Mouse (Mus musculus) stomach, postnatal 0 days (tissue): ENCODE results near the gene Ubac1. TPM values are rescaled to one million over a fixed set of nuclear protein-coding genes. Genes with fewer than 3 reads are reported as not detected.

Experiments used
- ATAC-seq: fragments of 200-750 bp; cut with Nextera tagmentation; 2 replicates; pipeline ENCODE4 v1.8.0; 2017; ENCODE audit not compliant: low FRiP score, low TSS enrichment
- DNase-seq: peaks from one replicate; pipeline ENCODE4 v3.0.0-alpha.2; 2016; ENCODE audit warnings: low spot score
- H3K27ac ChIP-seq: fragments of 300-500 bp; sonication (generic); replicated peaks from 2 replicates; pipeline ENCODE4 v1.5.1; 2014; ENCODE audit warnings: mild to moderate bottlenecking, control low read depth
- H3K27me3 ChIP-seq: fragments of 300-500 bp; sonication (generic); 2 replicates; pipeline ENCODE4 v1.6.1; 2014; ENCODE audit warnings: low read length; ENCODE audit not compliant: control insufficient read depth, insufficient read depth
- H3K36me3 ChIP-seq: fragments of 300-500 bp; sonication (generic); 2 replicates; pipeline ENCODE4 v1.6.1; 2014; ENCODE audit warnings: low read length, mixed read lengths; ENCODE audit not compliant: control insufficient read depth, insufficient read depth
- H3K4me1 ChIP-seq: fragments of 300-500 bp; sonication (generic); replicated peaks from 2 replicates; pipeline ENCODE4 v1.6.1; 2014; ENCODE audit warnings: antibody characterized with exemption; ENCODE audit not compliant: control insufficient read depth, insufficient read depth
- H3K4me2 ChIP-seq: fragments of 300-500 bp; sonication (generic); replicated peaks from 2 replicates; pipeline ENCODE4 v1.6.1; 2014; ENCODE audit warnings: low read depth, mild to moderate bottlenecking, control low read depth, moderate library complexity
- H3K4me3 ChIP-seq: fragments of 300-500 bp; sonication (generic); 2 replicates; pipeline ENCODE4 v1.5.1; 2014; ENCODE audit warnings: low read depth, low read length, control low read depth
- H3K9ac ChIP-seq: fragments of 300-500 bp; sonication (generic); 2 replicates; pipeline ENCODE4 v1.6.1; 2014; ENCODE audit warnings: mild to moderate bottlenecking, low read length, control low read depth, mixed read lengths
- H3K9me3 ChIP-seq: fragments of 300-500 bp; sonication (generic); 2 replicates; pipeline ENCODE4 v1.6.1; 2016; ENCODE audit warnings: low read length; ENCODE audit not compliant: control insufficient read depth
- CTCF ChIP-seq: IDR thresholded peaks from 2 replicates; pipeline ENCODE4 v1.5.1; 2016; ENCODE audit warnings: antibody characterized with exemption, low read depth, mild to moderate bottlenecking, moderate library complexity
- EP300 ChIP-seq: optimal IDR thresholded peaks from 2 replicates; pipeline ENCODE3; 2016; ENCODE audit warnings: antibody characterized with exemption
- WGBS: fragments of 180-500 bp; shearing (Covaris S2); extraction: QIAGEN DNeasy Blood & Tissue Kit; methylation state at CpG from one replicate; pipeline ENCODE4 v1.1.7; 2014; 5-methylcytosine and 5-hydroxymethylcytosine counted together
- polyA plus RNA-seq: library from polyadenylated mRNA; unstranded; fragments of >200 nt; fragmentation: Nextera tagmentation; extraction: Ambion mirVana; gene quantifications from 2 replicates; pipeline ENCODE4 v1.2.1, GENCODE M21; 2015

Ubac1 gene
- polyA plus RNA-seq, 1 experiment from 2014 or later, result 49.1 TPM

GRCm38 (mm10) chr2:26001136-26001535, 20.4 kb downstream of the Ubac1 start:
- H3K36me3 ChIP-seq, result peaks cover 30% of the 10 kb centered on the region
- whole genome bisulfite sequencing, result 92% methylated on average over 5 of the region's 5 CpGs
- ATAC-seq, result no peak

GRCm38 (mm10) chr2:25997716-25998115, 23.8 kb downstream of the Ubac1 start:
- no peak for DNase-seq
- Histone ChIP-seq H3K9ac (no peak overlapping the region), H3K4me2 (no peak overlapping the region), H3K27ac (no peak overlapping the region), H3K9me3 (no peaks in the 10 kb centered on the region), H3K4me3 (no peak overlapping the region), H3K27me3 (no peaks in the 10 kb centered on the region), H3K36me3 (peaks cover 15% of the 10 kb centered on the region; the same call in 1 of the 2 replicates), H3K4me1 (no peaks in the 10 kb centered on the region)
- TF ChIP-seq EP300, result no peak
- TF ChIP-seq CTCF, result no peak
- WGBS, result 67% methylated on average over 3 of the region's 3 CpGs
- no peak for ATAC-seq

More at GRCm38 (mm10) chr2:26001136-26001535, 20.4 kb downstream of the Ubac1 start:
- Histone ChIP-seq H3K27ac (no peak overlapping the region), H3K4me1 (no peaks in the 10 kb centered on the region), H3K9ac (no peak overlapping the region), H3K4me2 (no peak overlapping the region), H3K9me3 (no peaks in the 10 kb centered on the region), H3K27me3 (no peaks in the 10 kb centered on the region), H3K4me3 (no peak overlapping the region)
- TF ChIP-seq CTCF (no peak), EP300 (no peak)
- no peak for DNase-seq

GRCm38 (mm10) chr2:25994791-25995190, 26.8 kb downstream of the Ubac1 start:
- Histone ChIP-seq H3K27ac (no peak overlapping the region), H3K9me3 (no peaks in the 10 kb centered on the region), H3K4me2 (no peak overlapping the region), H3K4me1 (no peaks in the 10 kb centered on the region), H3K36me3 (0 out of 2 replicates have a peak, but pooled peaks cover 9% of the 10 kb centered on the region), H3K4me3 (no peak overlapping the region), H3K27me3 (no peaks in the 10 kb centered on the region), H3K9ac (no peak overlapping the region)
- DNase-seq (no peak), ATAC-seq (no peak)
- WGBS, result 82% methylated on average over 3 of the region's 3 CpGs
- TF ChIP-seq CTCF (no peak), EP300 (no peak)

- DNase-seq, result no peak
- Histone ChIP-seq H3K4me1 (no peaks in the 10 kb centered on the region), H3K27ac (no peak overlapping the region), H3K36me3 (0 out of 2 replicates have a peak, but pooled peaks cover 3% of the 10 kb centered on the region), H3K4me3 (no peak overlapping the region), H3K9me3 (no peaks in the 10 kb centered on the region), H3K9ac (no peak overlapping the region), H3K27me3 (no peaks in the 10 kb centered on the region), H3K4me2 (no peak overlapping the region)
- no peak for ATAC-seq
- TF ChIP-seq CTCF (no peak), EP300 (no peak)
- 77% methylated on average over 2 of the region's 2 CpGs for WGBS
Measured at GRCm38 (mm10) chr2:25992285-25992684, 29.3 kb downstream of the Ubac1 start.

GRCm38 (mm10) chr2:25989651-25990050, 31.9 kb downstream of the Ubac1 start:
- 97% methylated on average over 1 of the region's 1 CpGs for WGBS
- H3K4me2 ChIP-seq, result no peak overlapping the region
- H3K27me3 ChIP-seq, result no peaks in the 10 kb centered on the region
- H3K36me3 ChIP-seq, result no peaks in the 10 kb centered on the region
- H3K4me1 ChIP-seq, result no peaks in the 10 kb centered on the region
- H3K9ac ChIP-seq, result no peak overlapping the region
- ATAC-seq (no peak), DNase-seq (no peak)
- no peak for TF ChIP-seq CTCF
- no peak overlapping the region for H3K27ac ChIP-seq
- H3K4me3 ChIP-seq, result no peak overlapping the region
- no peaks in the 10 kb centered on the region for H3K9me3 ChIP-seq

- ATAC-seq (no peak), DNase-seq (no peak)
- WGBS, result 77% methylated on average over 6 of the region's 6 CpGs
Measured at GRCm38 (mm10) chr2:25987817-25988216, 33.7 kb downstream of the Ubac1 start.

More at GRCm38 (mm10) chr2:25987817-25988216, 33.7 kb downstream of the Ubac1 start:
- Histone ChIP-seq H3K4me3 (no peak overlapping the region), H3K27ac (no peak overlapping the region), H3K4me1 (no peaks in the 10 kb centered on the region), H3K9me3 (no peaks in the 10 kb centered on the region), H3K9ac (no peak overlapping the region), H3K36me3 (no peaks in the 10 kb centered on the region), H3K27me3 (no peaks in the 10 kb centered on the region), H3K4me2 (no peak overlapping the region)
- TF ChIP-seq EP300 (no peak), CTCF (no peak)
